Mouse (Mus musculus): ENCODE measurements at regions not wholly inside any gene's neighbourhood (a gene's known extent, or its start where the extent isn't known, plus 50 kb on each side); places are given as distances from the start of the nearest gene placed in this dataset.
"Not testable (repeated sequence)": the region's sequence is repeated elsewhere in the genome, so short reads cannot be mapped to it uniquely, and the experiment has no call there.

GRCm38 (mm10) chr10:91447974-91448703 lies 267.0 kb upstream of the Tmpo start:
- peak; percentile 6 for DNase-seq (ENCODE audit: extremely low spot score)

DNA sequence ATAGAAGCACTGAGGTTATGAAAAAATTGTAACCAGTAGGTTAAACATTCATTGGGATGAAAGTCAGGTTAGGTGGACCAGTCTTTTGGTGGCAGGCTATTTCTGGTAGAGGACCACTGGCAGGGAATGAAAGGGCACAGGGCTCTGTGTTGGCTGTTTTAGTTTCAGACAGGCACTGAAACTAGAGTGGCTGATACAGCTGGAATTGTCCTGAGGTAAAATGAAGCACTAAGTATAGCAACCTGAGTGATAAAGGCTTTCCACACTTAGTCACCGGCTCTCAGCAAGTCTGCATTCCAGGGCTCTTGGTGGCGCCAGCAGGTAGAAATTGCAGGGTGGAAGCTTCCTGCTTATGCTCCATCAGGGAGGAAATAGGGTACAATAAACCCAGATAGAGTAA lies 262.2 kb upstream of the Tmpo start:
- DNase-seq (ENCODE audit: extremely low spot score): no peak

DNA sequence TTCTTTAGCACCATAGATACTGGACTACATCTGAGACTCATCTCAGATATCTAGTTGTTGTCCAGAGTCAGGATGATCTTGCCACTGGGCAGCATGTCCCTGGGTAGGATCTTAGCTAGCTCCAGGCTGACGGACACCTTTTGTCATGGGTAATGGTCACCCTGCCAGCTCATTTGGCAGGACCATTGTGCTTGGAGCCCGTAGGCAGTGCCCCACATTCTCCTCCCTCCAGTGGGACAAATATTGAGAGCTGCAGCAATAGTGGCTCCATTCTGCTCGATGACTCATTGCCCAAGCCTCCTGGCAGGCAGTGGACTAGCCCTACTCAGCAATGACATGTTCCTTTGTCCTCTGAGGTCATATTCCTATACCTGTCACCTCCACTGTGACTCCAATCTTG lies 258.9 kb upstream of the Tmpo start:
- DNase-seq (ENCODE audit: extremely low spot score): no peak

GRCm38 (mm10) chr10:91437917-91438316 lies 256.8 kb upstream of the Tmpo start:
- DNase-seq (ENCODE audit: extremely low spot score): no peak

DNA sequence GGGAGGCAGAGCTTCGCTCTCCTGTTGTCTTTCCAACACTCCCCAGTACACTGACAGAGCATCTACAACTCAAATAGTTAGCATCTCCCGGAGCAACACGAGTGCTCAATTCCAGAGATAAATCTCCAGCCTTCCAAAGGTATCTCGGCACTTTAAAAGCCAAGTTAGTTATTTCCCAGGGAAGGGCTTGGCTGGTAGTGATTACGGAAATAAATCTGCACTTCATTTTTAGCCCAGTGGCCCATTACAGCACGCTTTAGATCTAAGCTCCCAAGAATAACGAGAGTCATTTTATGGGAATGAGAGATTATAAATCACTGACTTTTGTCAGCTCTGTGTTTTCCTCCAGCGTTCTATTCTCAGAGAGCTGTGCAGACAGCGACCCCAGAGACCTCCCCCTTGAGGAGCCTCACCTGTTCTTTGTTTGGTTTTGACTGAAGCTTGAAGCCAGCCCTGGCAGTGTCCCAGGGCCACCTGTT lies 255.0 kb upstream of the Tmpo start:
- peak; percentile 5 for DNase-seq (ENCODE audit: extremely low spot score)

DNA sequence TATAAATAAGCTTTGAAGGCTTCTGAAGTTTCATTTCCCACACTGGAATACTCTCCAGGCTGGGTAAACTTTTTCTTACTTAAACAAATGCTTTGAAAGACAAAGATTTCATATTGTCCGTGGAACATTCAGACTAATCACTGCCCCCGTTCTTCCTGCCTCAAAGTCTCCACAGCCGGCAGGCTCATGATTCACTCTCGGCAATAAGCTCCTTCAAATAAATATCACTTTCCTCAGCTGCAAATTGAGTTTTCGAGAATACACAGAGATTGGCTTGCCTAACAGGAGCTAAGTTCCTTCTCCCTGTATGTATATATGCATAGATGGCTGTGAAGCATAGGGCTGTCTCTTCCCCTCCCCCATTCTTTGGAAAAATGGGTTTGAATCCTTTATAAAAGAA lies 249.2 kb upstream of the Tmpo start:
- no peak for DNase-seq (ENCODE audit: extremely low spot score)

DNA sequence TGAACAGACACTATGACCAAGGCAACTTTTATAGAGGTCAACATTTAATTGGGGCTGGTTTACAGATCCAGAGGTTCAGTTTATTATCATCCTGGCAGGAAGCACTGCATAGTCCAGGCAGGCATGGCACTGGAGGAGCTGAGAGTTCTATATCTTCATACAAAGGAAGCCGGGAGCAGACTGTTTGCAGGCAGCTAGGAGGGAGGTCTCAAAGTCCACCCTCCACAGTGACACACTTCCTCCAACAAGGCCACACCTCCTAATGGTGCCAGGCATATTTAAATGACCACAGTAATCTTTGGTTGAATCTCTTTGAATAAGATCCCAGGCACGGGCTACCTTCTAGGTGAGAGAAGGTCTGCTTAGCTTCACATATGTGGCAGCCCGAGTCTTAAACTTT lies 245.5 kb upstream of the Tmpo start:
- DNase-seq (ENCODE audit: extremely low spot score): no peak

DNA sequence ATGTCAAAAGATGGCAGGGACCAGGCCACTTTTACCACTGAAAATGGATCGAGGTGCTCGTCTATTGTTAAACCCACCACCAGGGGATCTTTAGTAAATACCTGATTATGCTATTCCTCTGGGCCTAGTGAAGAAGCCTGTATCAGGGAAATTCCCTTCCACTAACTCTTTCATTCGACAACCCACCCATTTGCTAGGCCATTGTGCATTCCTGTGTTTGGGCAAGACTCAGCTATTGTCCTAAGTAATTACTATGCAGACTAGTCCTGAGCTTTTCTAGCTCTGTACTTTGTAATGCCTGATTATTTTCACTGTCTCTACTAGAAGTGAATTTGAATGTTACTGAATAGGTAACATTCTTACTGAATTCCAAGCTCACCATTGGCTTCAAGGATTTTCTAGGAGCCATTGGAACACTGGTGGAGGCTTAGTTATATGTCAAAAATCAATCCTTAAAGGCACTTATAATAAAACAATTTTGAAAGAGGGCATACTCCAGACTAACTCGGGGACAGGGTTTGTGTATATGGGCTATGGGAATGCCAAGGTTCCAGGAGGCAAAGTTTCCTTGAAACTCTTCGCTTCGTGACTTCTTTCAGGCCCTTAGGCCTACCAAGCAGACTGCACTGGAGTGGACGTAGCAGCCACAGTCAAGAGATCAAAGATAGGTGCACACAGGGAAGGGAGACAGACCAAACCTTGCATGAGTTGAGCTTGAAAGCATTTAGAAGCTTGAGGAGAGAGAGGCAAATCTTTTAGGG lies 244.7 kb upstream of the Tmpo start:
- DNase-seq (ENCODE audit: extremely low spot score): not testable (repeated sequence)

DNA sequence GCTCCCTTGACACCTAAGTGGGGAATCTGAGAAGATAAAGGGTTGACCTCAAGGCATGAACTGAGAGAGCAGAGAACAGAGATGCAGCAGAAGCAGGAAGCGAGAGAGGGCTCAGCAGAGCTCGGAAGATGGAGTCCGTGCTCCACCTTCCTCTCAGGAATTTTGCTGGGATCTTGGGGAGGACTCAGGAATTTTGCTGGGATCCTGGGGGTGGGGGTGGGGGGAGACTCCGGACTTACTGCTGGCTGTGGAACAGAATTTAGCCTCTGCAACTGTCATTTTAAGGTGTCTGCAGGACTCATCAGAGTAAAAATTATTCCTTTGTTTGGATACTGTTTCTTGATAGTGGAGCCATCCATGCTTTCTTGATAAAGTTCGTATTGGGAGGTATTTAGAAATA lies 243.7 kb upstream of the Tmpo start:
- no peak for DNase-seq (ENCODE audit: extremely low spot score)

GRCm38 (mm10) chr10:91387255-91387654 lies 206.1 kb upstream of the Tmpo start:
- no peak for DNase-seq (ENCODE audit: extremely low spot score)

- DNase-seq (ENCODE audit: extremely low spot score): peak; percentile 50
These were observed 203.3 kb upstream of the Tmpo start for GRCm38 (mm10) chr10:91384372-91384771.

DNA sequence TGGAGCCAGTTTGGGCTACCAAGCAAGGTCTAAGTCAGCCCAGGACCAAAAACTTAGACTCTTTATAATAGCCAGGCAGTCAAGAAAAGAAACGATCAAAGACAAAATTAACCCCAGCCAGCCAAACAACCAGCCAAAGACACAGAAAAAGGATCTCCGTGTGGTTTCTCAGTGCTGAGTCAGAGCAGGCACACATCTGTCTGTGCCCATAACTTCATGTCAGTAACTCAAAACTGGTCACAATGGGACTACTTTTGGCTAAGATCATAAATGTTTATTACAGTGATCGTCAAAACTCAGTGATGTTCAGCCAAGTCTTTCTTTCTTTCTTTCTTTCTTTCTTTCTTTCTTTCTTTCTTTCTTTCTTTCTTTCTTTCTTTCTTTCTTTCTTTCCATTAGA lies 195.6 kb upstream of the Tmpo start:
- DNase-seq (ENCODE audit: extremely low spot score): no peak

DNA sequence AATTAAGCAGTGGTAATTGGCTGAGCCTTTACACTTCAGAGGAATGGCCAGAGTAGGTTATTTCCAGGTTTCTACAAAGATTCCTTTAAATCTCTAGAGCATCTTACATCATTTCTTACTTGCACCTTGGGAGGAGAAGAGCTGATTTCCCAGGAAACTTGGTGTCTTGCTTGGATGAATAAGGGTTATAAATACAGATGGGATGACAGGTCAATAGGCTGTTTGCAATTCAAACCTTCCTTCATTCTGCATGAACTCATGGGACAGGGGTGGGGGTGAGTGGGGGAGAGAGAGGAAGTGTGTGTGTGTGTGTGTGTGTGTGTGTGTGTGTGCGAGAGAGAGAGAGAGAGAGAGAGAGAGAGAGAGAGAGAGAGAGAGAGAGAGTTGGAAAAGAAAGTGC lies 186.4 kb upstream of the Tmpo start:
- DNase-seq (ENCODE audit: extremely low spot score): no peak

GRCm38 (mm10) chr10:91362587-91362986 lies 181.5 kb upstream of the Tmpo start:
- no peak for DNase-seq (ENCODE audit: extremely low spot score)

DNA sequence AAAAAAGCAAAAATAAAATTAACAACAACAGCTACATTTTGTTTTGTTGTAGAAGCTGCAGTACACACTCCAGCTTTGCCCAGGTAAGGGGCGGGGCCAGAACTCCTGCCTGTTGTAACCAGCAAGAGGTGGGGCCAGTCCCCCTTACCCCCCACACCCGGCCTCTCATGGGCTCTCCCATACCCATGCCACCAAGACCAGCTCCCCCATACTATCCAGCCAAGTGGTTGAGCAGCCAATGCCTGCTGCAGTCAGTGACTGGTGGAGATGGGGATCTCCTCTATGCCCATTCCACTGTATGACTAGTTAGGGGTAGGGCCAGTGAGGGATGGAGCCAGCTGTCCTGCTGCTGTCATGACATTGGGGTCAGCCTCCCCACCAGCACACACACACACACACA lies 180.5 kb upstream of the Tmpo start:
- DNase-seq (ENCODE audit: extremely low spot score): no peak

DNA sequence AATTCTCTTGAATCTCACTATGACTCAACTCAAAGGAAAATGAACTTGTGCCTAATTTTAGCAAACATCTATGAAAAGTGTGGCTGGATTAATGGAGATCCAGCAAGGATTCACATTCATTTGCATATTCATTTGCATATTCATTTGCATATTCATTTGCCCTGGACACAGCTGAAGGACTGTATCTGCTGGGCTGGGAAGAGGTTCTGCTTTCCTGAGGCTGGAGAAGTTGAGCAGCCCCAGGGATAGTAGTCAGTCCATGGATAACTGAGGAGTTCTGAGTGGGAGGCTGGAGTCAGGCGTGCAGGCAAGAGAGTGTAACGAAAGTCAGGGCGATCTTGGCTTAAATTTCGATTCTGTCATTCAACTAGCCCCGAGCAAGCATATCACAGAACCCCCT lies 164.3 kb upstream of the Tmpo start:
- no peak for DNase-seq (ENCODE audit: extremely low spot score)

DNA sequence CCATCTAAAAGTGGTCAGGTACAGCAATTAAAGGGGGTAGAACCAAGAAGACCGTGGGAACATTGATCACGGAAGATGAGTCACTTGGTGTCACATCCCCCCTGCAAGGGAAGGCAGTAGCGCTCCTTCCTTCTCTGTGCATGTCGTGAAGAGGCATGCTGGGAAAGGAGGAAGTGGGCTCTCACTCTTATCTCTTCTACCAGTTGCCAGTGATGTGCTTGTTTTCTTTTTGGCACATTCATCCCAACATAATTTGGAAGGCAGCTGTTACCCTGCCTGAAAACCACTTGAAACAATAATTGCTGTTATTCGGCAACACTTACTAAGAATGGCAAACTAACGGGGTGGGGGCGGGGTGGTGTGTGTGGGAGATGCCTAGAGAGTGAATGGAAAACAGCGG lies 161.0 kb upstream of the Tmpo start:
- no peak for DNase-seq (ENCODE audit: extremely low spot score)

DNA sequence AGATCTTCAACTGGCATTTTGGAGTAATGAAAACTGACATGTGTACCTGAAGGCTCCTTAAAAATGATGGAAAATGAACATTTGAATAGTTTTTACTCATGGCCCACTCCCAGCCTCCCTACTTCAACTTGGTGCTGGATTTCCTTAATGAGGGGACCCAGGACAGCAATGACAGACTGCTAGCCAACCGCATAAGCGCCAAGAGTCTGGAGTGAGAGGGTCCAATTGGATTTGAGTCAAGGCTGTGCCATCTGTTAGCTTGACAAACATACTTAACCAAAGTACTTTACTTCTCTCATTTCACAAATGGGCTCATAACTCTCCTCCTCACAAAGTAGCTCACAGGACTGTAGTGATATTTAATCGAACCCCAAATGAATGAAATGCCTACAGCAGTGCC lies 158.2 kb upstream of the Tmpo start:
- no peak for DNase-seq (ENCODE audit: extremely low spot score)

DNA sequence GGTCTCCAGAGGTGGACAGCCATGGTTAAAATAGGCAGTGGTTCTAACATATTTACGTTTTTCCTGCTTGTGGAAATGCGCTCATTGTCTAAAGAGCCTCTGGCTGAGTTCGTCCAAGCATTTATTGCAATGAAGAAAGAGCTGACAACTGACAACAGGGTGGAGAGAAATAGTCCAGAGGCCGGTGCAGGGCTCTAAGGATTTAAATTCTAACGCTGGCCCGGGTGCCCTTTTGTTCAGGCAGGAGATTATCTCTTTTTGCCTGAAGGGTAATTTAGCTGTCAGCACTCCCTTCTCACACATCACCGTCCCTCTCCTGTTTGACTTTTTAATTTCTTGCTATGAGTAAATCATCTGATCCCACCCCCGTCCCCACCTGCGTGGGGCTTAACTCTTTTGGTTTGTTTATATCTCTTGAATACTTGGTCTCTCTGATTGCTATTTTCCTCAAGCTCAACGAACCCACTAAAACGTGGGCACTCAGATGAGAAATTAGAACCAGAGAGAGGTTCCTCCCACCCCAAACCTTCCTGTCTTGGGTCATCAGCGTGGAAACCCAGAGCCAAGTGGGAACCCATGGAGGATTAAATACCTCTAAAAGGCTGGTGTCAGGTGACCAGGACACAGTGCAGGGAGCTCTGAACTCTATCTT lies 145.7 kb upstream of the Tmpo start:
- DNase-seq (ENCODE audit: extremely low spot score): no peak

DNA sequence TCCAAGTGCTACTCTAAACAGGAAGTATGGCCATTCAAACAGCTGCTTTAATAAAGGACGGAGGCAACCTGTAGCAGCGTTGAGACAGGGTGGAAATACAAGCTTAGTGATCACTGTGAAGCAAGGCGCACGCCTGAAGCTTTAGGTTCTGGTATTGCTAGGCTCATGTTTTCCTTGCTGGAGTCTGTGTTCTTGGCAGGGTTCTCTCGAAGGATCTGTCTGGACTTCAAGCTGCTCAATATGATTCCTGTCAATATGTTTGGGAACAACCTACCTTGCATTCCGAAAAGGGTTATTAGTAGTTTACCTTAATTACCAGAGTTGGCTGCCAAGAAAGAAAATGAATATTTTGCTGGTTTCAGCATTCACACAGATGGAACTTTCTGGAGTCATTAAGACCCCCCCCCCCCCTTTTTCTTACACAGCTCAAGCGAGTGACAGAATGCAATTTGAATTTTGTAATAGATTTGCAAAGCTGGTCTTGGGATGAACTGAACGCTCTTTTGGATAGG lies 145.1 kb upstream of the Tmpo start:
- no peak for DNase-seq (ENCODE audit: extremely low spot score)

DNA sequence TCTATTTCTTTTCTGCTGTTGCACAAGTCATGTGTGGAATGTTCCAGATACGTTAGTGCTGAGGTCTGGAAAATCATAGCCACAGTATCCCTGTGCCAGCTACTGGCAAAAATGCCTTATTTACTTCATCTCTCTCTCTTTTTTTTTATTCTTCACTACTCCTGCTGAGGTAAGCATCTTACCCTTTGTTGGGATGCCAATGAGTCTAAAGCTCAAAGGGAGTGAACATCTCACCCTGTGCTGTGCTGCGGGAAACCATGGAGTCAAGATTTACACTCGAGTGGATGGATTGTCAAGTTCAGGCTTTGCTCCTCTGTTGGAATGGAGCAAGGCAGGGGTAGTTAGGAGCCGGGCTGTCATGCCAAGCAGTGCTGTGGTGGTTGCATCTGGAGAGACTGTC lies 140.1 kb upstream of the Tmpo start:
- DNase-seq (ENCODE audit: extremely low spot score): no peak

- DNase-seq (ENCODE audit: extremely low spot score): no peak
These were observed 138.5 kb upstream of the Tmpo start for GRCm38 (mm10) chr10:91319442-91320112.

Data from embryo, embryonic 9.5 days (tissue).